Mouse (Mus musculus): ENCODE data around the gene Pabpc4. TPM values are rescaled to one million over a fixed set of nuclear protein-coding genes. Genes with fewer than 3 reads are reported as not detected.

The Pabpc4 gene
- 10 to 100 TPM; 76.0 to 96.6 TPM for total RNA-seq (2023)

GRCm38 (mm10) chr4:123261721-123262401 is at the start of gene Pabpc4:
Pabpc4 (plus strand) TSS chr4:123262351.

GRCm38 (mm10) chr4:123233492-123234084 is 28.6 kb upstream of the Pabpc4 start, which contains the start of gene Heyl:
Heyl (plus strand) TSS chr4:123233556.

GRCm38 (mm10) chr4:123323534-123323933 is 61.4 kb downstream of the Pabpc4 start, which contains the start of gene Oxct2a:
Oxct2a (minus strand) TSS chr4:123323634.

GRCm38 (mm10) chr4:123342642-123343470 is 80.7 kb downstream of the Pabpc4 start, which contains the start of gene Bmp8a:
Bmp8a (minus strand) TSS chr4:123343252.

Other genes starting within 250 kb of the Pabpc4 start
- 1 to 10 TPM; 4.9 to 5.8 TPM for gene Trit1, start 245.8 kb upstream of the Pabpc4 start, total RNA-seq (2023)
- gene Bmp8b, start 157.2 kb upstream of the Pabpc4 start, total RNA-seq (2023): under 1 TPM in 1 of 2 experiments, not detected in 1; 0.26 TPM
- not detected for gene Oxct2b, start 146.1 kb upstream of the Pabpc4 start, total RNA-seq (2023)
- gene Ppie, start 122.4 kb upstream of the Pabpc4 start, total RNA-seq (2023): 10 to 100 TPM; 20.6 to 21.8 TPM
- gene Hpcal4, start 79.1 kb upstream of the Pabpc4 start, total RNA-seq (2023): not detected
- not detected for gene Nt5c1a, start 60.8 kb upstream of the Pabpc4 start, total RNA-seq (2023)
- not detected for gene Heyl, start 28.8 kb upstream of the Pabpc4 start, total RNA-seq (2023)
- gene Oxct2a, start 61.3 kb downstream of the Pabpc4 start, total RNA-seq (2023): under 1 TPM in 1 of 2 experiments, not detected in 1; 0.26 TPM
- under 1 TPM; 0.24 to 0.35 TPM for gene Bmp8a, start 80.9 kb downstream of the Pabpc4 start, total RNA-seq (2023)

Measured in neutrophil, adult 83 days (primary cell).